Mouse (Mus musculus) hematopoietic stem cell, adult 5-6 weeks (primary cell): ENCODE results near the gene Olfr262. TPM values are rescaled to one million over a fixed set of nuclear protein-coding genes. Genes with fewer than 3 reads are reported as not detected.
"Not testable (repeated sequence)": the region's sequence is repeated elsewhere in the genome, so short reads cannot be mapped to it uniquely, and the experiment has no call there.

ENCODE experiments used
- ATAC-seq, 2 experiments: fragments of 125-278 bp in 1 of 2; replicated peaks in 1 of 2; 2 replicates each; pipeline ENCODE4 v1.8.0; 2016 to 2017; ENCODE audit warnings: inconsistent platforms in 2 of 2, mild to moderate bottlenecking in 2 of 2, moderate number of reproducible peaks in 2 of 2, low read depth in 1 of 2, moderate TSS enrichment in 1 of 2; ENCODE audit not compliant: low FRiP score in 2 of 2, poor library complexity in 2 of 2, severe bottlenecking in 2 of 2, insufficient read depth in 1 of 2, low TSS enrichment in 1 of 2
- total RNA-seq: library from RNA; stranded (forward); fragments of 172-1452, 232-1000 nt; gene quantifications from 2 replicates; pipeline ENCODE4 v1.2.3, GENCODE M21; 2017

Gene Olfr262
- not detected in 2 replicates for total RNA-seq

- no peak for ATAC-seq
Measured at GRCm38 (mm10) chr19:12241559-12241958, at the start of gene Olfr262. Gene Olfr262, minus strand, starts transcription at chr19:12241659.

- ATAC-seq, result no peak
Measured at GRCm38 (mm10) chr19:12279554-12279953, 38.1 kb upstream of the Olfr262 start, which contains the start of gene Olfr1434. Gene Olfr1434, plus strand, starts transcription at chr19:12279854.

GRCm38 (mm10) chr19:12260732-12261131 lies 19.3 kb upstream of the Olfr262 start, which contains the start of gene Olfr235:
Gene Olfr235, plus strand, starts transcription at chr19:12261032.
- ATAC-seq, result no peak

- not testable (repeated sequence) for ATAC-seq
Measured at GRCm38 (mm10) chr19:12232496-12232895, 9.0 kb downstream of the Olfr262 start, which contains the start of gene Olfr1432. Gene Olfr1432, minus strand, starts transcription at chr19:12232596.

- ATAC-seq, result no peak
Measured at GRCm38 (mm10) chr19:12200334-12200733, 41.1 kb downstream of the Olfr262 start, which contains the start of gene Olfr1431. Gene Olfr1431, plus strand, starts transcription at chr19:12200634.

- ATAC-seq, result not testable (repeated sequence)
Measured at GRCm38 (mm10) chr19:12199076-12199475, 42.4 kb downstream of the Olfr262 start.

Other genes with a start within 250 kb of the Olfr262 start
- gene Olfr1423, start 200.3 kb downstream of the Olfr262 start, total RNA-seq, result not detected in 2 replicates
- not detected in 2 replicates for gene Olfr1424, start 179.0 kb downstream of the Olfr262 start, total RNA-seq
- not detected in 2 replicates for gene Olfr1425, start 163.9 kb downstream of the Olfr262 start, total RNA-seq
- gene Olfr1426, start 149.6 kb downstream of the Olfr262 start, total RNA-seq, result not detected in 2 replicates
- not detected in 2 replicates for gene Olfr1427, start 138.3 kb downstream of the Olfr262 start, total RNA-seq
- gene Olfr1428, start 125.8 kb downstream of the Olfr262 start, total RNA-seq, result not detected in 2 replicates
- not detected in 2 replicates for gene Olfr76, start 118.5 kb downstream of the Olfr262 start, total RNA-seq
- gene Olfr1555-ps1, start 71.5 kb downstream of the Olfr262 start, total RNA-seq, result not detected in 2 replicates
- not detected in 2 replicates for gene Olfr1431, start 41.0 kb downstream of the Olfr262 start, total RNA-seq
- not detected in 2 replicates for gene Olfr1432, start 9.1 kb downstream of the Olfr262 start, total RNA-seq
- gene Olfr235, start 19.4 kb upstream of the Olfr262 start, total RNA-seq, result not detected in 2 replicates
- gene Olfr1434, start 38.2 kb upstream of the Olfr262 start, total RNA-seq, result not detected in 2 replicates
- gene Olfr1436, start 57.5 kb upstream of the Olfr262 start, total RNA-seq, result not detected in 2 replicates
- not detected in 2 replicates for gene Olfr1437, start 83.4 kb upstream of the Olfr262 start, total RNA-seq
- not detected in 2 replicates for gene Olfr1438-ps1, start 94.3 kb upstream of the Olfr262 start, total RNA-seq
- not detected in 2 replicates for gene Olfr1440, start 145.6 kb upstream of the Olfr262 start, total RNA-seq
- not detected in 2 replicates for gene Olfr1441, start 175.8 kb upstream of the Olfr262 start, total RNA-seq
- gene Pfpl, start 186.2 kb upstream of the Olfr262 start, total RNA-seq, result not detected in 2 replicates
- 15.1 and 28.2 TPM in 2 replicates for gene Mpeg1, start 219.1 kb upstream of the Olfr262 start, total RNA-seq